Mouse (Mus musculus) neural tube, embryonic 14.5 days (tissue): ENCODE measurements at regions not wholly inside any gene's neighbourhood (a gene's known extent, or its start where the extent isn't known, plus 50 kb on each side); places are given as distances from the start of the nearest gene placed in this dataset.

Experiments used
- ATAC-seq: fragments of 200-750 bp; cut with Nextera tagmentation; 2 replicates; pipeline ENCODE4 v1.8.0; 2017; ENCODE audit warnings: low read depth, mild to moderate bottlenecking, moderate TSS enrichment, moderate library complexity
- H3K27ac ChIP-seq: fragments of 300-500 bp; sonication (generic); 2 replicates; pipeline ENCODE4 v1.5.1; 2014; ENCODE audit warnings: low read depth, mild to moderate bottlenecking, control low read depth, low read length, moderate library complexity, mixed read lengths
- H3K27me3 ChIP-seq: fragments of 300-500 bp; sonication (generic); 2 replicates; pipeline ENCODE4 v1.6.1; 2014; ENCODE audit warnings: low read length; ENCODE audit not compliant: control insufficient read depth, insufficient read depth
- H3K36me3 ChIP-seq: fragments of 300-500 bp; sonication (generic); 2 replicates; pipeline ENCODE4 v1.6.1; 2014; ENCODE audit warnings: low read length, mixed read lengths; ENCODE audit not compliant: control insufficient read depth, insufficient read depth
- H3K4me1 ChIP-seq: fragments of 300-500 bp; sonication (generic); 2 replicates; pipeline ENCODE4 v1.6.1; 2014; ENCODE audit warnings: low read length; ENCODE audit not compliant: control insufficient read depth, insufficient read depth
- H3K4me2 ChIP-seq: fragments of 300-500 bp; sonication (generic); 2 replicates; pipeline ENCODE4 v1.6.1; 2014; ENCODE audit warnings: mild to moderate bottlenecking, low read depth, low read length, control low read depth
- H3K4me3 ChIP-seq: fragments of 300-500 bp; sonication (generic); 2 replicates; pipeline ENCODE4 v1.5.1; 2014; ENCODE audit warnings: low read depth, low read length, control low read depth, mixed read lengths
- H3K9ac ChIP-seq: fragments of 300-500 bp; sonication (generic); replicated peaks from 2 replicates; pipeline ENCODE4 v1.6.1; 2014; ENCODE audit warnings: low read depth, mild to moderate bottlenecking, control low read depth, low read length, mixed read lengths
- H3K9me3 ChIP-seq: fragments of 300-500 bp; sonication (generic); 2 replicates; pipeline ENCODE4 v1.6.1; 2016; ENCODE audit warnings: low read length; ENCODE audit not compliant: control insufficient read depth
- WGBS: fragments of 180-500 bp; shearing (Covaris S2); extraction: QIAGEN DNeasy Blood & Tissue Kit; methylation state at CpG from one replicate; pipeline ENCODE4 v1.1.7; 2014; 5-methylcytosine and 5-hydroxymethylcytosine counted together

DNA sequence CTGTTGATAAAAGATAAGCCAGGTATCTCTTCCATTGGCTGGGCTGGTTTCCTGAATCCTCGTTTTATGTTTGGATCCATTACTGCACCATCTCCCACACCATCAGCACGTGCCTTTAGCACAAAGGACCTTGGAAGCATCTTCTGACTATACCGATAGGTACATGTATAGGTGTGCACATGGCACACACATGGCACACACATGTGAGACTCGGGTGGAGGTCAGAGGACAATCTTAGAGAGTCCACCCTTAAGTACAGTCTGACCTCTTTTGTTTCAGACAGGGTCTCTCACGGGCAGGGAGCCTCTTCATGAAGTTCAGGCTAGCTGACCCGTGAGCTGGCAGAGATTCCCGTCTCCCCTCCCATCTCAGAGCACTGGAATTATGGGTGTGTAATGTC lies 142.3 kb upstream of the Zfp618 start:
- 53% methylated on average over 7 of the region's 7 CpGs for WGBS

DNA sequence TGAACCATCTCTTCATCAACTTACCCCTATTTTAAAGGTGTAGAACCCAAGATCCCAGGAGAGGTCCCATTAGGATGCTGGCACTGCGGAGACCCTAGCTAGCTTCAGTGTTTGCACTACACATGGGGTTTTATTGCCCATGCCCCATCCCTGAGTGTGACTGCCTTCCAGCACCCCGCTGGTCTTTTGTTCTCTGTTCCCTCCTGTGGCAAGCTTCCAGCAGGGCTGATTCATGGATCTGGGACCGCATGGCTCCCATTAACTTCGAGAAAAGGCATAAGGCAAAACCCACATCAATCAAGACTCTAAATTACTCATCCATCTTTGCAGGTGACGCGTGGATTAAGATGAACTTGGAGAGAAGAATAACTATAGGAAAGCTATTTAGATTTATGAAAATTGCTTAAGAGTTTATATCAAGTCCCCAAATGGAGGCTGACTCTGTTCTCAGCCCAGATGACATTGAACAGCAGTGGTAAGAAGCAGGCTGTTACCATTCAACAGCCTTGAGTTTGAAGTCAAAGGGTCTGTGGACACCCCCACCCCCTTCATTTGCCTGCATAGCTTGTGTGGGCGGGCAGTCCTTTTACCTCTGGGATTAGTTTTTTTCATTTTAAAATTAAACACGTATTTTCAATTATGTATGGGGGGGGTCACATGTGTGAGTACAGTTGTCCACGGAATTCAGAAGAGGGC lies 141.7 kb upstream of the Zfp618 start:
- no peaks in the 10 kb centered on the region for H3K36me3 ChIP-seq
- peaks cover 13% of the 10 kb centered on the region; the same call in 1 of the 2 replicates for H3K4me1 ChIP-seq
- no peak overlapping the region for H3K4me2 ChIP-seq
- no peaks in the 10 kb centered on the region for H3K27me3 ChIP-seq
- H3K9me3 ChIP-seq = no peaks in the 10 kb centered on the region
- 17% methylated on average over 9 of the region's 9 CpGs for WGBS
- no peak overlapping the region for H3K4me3 ChIP-seq
- H3K9ac ChIP-seq = no peak overlapping the region
- ATAC-seq = peak; percentile 77
- H3K27ac ChIP-seq = no peak overlapping the region; the same call in 1 of the 2 replicates

More for the DNA sequence above, 142.3 kb upstream of the Zfp618 start:
- no peaks in the 10 kb centered on the region for H3K9me3 ChIP-seq
- no peak overlapping the region for H3K4me3 ChIP-seq
- no peaks in the 10 kb centered on the region for H3K27me3 ChIP-seq
- ATAC-seq = peak; percentile 62
- peaks cover 13% of the 10 kb centered on the region; the same call in 1 of the 2 replicates for H3K4me1 ChIP-seq
- H3K9ac ChIP-seq = no peak overlapping the region
- no peak overlapping the region for H3K27ac ChIP-seq
- H3K36me3 ChIP-seq = no peaks in the 10 kb centered on the region
- H3K4me2 ChIP-seq = no peak overlapping the region

DNA sequence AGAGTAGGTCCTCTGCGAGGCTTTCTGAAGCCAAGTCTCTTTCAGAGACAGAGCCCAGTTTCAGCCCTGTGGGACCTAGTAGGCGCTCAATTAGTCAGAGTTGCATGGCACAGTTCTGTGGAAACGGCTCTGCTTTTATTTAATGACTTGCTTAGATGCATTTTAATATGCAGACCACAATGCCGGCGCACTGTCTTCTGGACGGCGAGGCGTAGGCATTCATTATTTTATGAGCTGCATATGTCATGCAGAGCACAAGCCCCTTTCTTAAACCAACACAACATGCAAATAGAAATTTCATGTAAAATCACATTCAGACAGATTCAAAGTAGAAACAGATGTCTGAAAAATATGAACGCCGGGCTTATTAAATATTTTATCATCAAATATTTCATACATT lies 140.8 kb upstream of the Zfp618 start:
- H3K27me3 ChIP-seq = no peaks in the 10 kb centered on the region
- H3K9me3 ChIP-seq = no peaks in the 10 kb centered on the region
- no peaks in the 10 kb centered on the region for H3K36me3 ChIP-seq
- H3K27ac ChIP-seq = peak overlapping the region; percentile 52; the same call in 1 of the 2 replicates
- WGBS = 40% methylated on average over 10 of the region's 10 CpGs
- ATAC-seq = no peak; the same call in 1 of the 2 replicates
- no peak overlapping the region for H3K9ac ChIP-seq
- H3K4me2 ChIP-seq = no peak overlapping the region
- no peak overlapping the region for H3K4me3 ChIP-seq
- peaks cover 13% of the 10 kb centered on the region; the same call in 1 of the 2 replicates for H3K4me1 ChIP-seq

- no peak for ATAC-seq
- Histone ChIP-seq H3K27ac (peak overlapping the region; percentile 55; the same call in 1 of the 2 replicates), H3K27me3 (no peaks in the 10 kb centered on the region)
These were observed 140.1 kb upstream of the Zfp618 start for GRCm38 (mm10) chr4:62825256-62825655.

GRCm38 (mm10) chr4:62828963-62829362 lies 136.4 kb upstream of the Zfp618 start:
- no peak overlapping the region for H3K4me3 ChIP-seq
- no peak overlapping the region for H3K4me2 ChIP-seq
- H3K4me1 ChIP-seq = peaks cover 10% of the 10 kb centered on the region; the same call in 1 of the 2 replicates
- no peak for ATAC-seq
- H3K36me3 ChIP-seq = no peaks in the 10 kb centered on the region
- H3K27ac ChIP-seq = no peak overlapping the region
- no peaks in the 10 kb centered on the region for H3K27me3 ChIP-seq
- no peaks in the 10 kb centered on the region for H3K9me3 ChIP-seq
- WGBS = 54% methylated on average over 7 of the region's 7 CpGs
- H3K9ac ChIP-seq = no peak overlapping the region

More at GRCm38 (mm10) chr4:62825256-62825655, 140.1 kb upstream of the Zfp618 start:
- H3K9ac ChIP-seq = no peak overlapping the region
- no peaks in the 10 kb centered on the region for H3K36me3 ChIP-seq
- no peaks in the 10 kb centered on the region for H3K9me3 ChIP-seq
- H3K4me2 ChIP-seq = no peak overlapping the region
- 71% methylated on average over 5 of the region's 5 CpGs for WGBS
- H3K4me3 ChIP-seq = no peak overlapping the region
- peaks cover 13% of the 10 kb centered on the region; the same call in 1 of the 2 replicates for H3K4me1 ChIP-seq

- no peak overlapping the region for H3K27ac ChIP-seq
- no peaks in the 10 kb centered on the region for H3K27me3 ChIP-seq
- no peak overlapping the region for H3K4me3 ChIP-seq
- H3K9me3 ChIP-seq = no peaks in the 10 kb centered on the region
- no peaks in the 10 kb centered on the region for H3K36me3 ChIP-seq
- peak; percentile 87 for ATAC-seq
- no peak overlapping the region for H3K4me2 ChIP-seq
- no peaks in the 10 kb centered on the region for H3K4me1 ChIP-seq
- H3K9ac ChIP-seq = no peak overlapping the region
- WGBS = 10% methylated on average over 7 of the region's 7 CpGs
These were observed 131.4 kb upstream of the Zfp618 start for GRCm38 (mm10) chr4:62833944-62834343.

DNA sequence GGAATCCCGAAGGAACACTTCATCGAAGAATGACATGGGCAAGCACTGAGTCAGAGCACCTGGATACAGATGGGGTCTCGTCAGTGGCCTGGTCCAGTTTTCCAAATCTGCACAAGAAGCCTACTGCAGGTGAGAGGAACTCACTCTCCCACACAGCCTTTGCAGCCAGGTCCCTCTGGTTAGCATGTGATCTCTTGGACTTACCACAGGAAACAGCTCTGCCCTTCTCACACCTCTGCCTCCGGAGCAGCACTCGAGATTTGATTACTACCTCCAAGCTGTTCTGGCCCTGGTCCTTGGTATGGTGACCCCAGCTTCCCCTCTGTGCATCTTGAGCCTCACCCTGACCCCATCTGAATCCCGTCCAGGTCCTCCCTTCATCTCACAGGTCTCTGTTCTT lies 128.5 kb upstream of the Zfp618 start:
- H3K27me3 ChIP-seq = no peaks in the 10 kb centered on the region
- no peak overlapping the region for H3K27ac ChIP-seq
- H3K4me1 ChIP-seq = no peaks in the 10 kb centered on the region
- H3K9ac ChIP-seq = no peak overlapping the region
- 71% methylated on average over 6 of the region's 6 CpGs for WGBS
- H3K4me3 ChIP-seq = no peak overlapping the region
- H3K4me2 ChIP-seq = no peak overlapping the region
- no peak for ATAC-seq
- H3K36me3 ChIP-seq = no peaks in the 10 kb centered on the region
- no peaks in the 10 kb centered on the region for H3K9me3 ChIP-seq

DNA sequence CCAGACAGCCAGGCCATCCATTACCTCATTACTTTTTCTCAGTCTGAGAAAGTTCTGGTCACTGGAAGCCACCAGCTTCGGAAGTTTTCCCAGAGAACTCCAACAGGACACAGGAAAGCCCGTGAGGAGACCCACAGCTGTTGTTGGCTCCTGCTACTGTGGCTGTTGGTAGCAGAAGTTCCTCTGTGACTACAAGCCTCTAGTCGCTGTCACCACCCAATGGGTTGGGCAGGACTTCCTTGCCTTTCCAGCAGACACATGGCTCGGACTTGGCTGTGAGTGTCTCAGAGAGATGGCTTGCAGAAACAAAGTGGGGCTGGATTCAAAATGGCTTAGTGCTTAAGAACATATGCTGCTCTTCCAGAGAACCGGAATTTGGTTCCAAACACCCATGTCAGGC lies 114.8 kb upstream of the Zfp618 start:
- no peak for ATAC-seq
- 90% methylated on average over 5 of the region's 5 CpGs for WGBS
- Histone ChIP-seq H3K4me3 (no peak overlapping the region), H3K27ac (no peak overlapping the region), H3K4me1 (no peaks in the 10 kb centered on the region), H3K9me3 (no peaks in the 10 kb centered on the region), H3K9ac (no peak overlapping the region), H3K4me2 (no peak overlapping the region), H3K27me3 (no peaks in the 10 kb centered on the region), H3K36me3 (no peaks in the 10 kb centered on the region)

DNA sequence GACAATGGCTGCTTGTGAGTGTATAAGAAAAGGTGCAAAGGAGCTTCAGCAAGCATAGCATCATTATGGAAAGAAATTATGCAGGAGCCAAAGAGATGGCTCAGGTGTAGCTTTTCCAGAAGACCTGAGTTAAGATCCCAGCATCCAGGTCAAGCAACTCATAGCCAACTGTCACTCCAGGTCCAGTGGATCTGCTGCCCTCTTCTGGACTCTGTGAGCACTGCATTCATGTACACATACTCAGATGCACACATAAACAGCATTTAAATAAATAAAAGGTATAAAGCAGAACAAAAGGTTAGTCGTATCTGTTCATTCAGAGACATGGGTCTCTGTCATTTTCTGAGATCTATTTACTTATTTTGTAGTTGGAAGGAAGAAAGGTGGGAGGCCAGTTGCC lies 112.0 kb upstream of the Zfp618 start:
- H3K9ac ChIP-seq = no peak overlapping the region
- no peak overlapping the region for H3K4me3 ChIP-seq
- H3K36me3 ChIP-seq = no peaks in the 10 kb centered on the region
- no peaks in the 10 kb centered on the region for H3K4me1 ChIP-seq
- no peaks in the 10 kb centered on the region for H3K27me3 ChIP-seq
- 84% methylated on average over 1 of the region's 1 CpGs for WGBS
- no peaks in the 10 kb centered on the region for H3K9me3 ChIP-seq
- no peak overlapping the region for H3K4me2 ChIP-seq
- no peak for ATAC-seq
- no peak overlapping the region for H3K27ac ChIP-seq
